Mouse (Mus musculus) hindlimb bud, embryonic 11.5 days (tissue): ENCODE results near the gene Gm21972.

ENCODE experiments used
- DNase-seq: peaks from one replicate; pipeline ENCODE4 v3.0.0-alpha.2; 2012; ENCODE audit warnings: low read depth, low spot score; ENCODE audit errors: extremely low spot score

Gm21972 gene

DNA sequence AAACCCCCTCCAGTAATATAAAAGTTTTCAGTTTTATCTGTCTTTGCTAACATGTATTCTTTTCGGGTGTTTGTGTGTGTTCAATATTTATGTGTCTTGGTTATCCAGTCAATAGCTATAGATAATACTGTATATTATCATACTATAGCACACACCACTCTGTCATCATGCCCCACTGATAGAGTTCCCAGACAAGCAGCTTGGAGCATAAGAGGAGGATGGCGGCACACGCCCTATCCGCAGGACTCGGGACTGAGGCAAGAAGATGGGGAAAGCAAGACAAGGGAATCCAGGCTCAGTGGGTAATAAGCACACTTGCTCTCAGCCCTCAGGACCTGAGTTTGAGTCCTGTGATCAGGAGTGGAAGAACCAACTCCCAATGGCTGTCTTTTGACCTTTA, 27.0 kb downstream of the Gm21972 start:
- no peak for DNase-seq

DNA sequence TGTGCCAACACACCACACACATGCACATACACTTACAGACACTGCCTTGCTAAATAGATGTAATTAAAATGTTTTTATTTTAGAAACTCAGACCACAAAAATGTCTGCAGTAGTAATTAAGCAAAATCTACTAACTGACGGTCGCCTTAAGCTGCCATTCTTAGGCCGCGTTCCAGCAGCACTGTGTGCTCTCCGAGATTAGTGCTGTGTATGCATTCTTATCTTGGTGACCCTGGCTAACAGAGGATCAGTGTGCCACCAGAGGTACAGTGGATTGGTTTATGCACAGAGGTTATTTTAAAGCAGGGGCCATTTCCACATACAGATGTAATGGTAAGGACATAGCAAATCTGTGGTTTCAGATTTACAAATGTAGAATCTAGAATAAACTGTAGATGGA, 27.6 kb downstream of the Gm21972 start:
- no peak for DNase-seq

DNA sequence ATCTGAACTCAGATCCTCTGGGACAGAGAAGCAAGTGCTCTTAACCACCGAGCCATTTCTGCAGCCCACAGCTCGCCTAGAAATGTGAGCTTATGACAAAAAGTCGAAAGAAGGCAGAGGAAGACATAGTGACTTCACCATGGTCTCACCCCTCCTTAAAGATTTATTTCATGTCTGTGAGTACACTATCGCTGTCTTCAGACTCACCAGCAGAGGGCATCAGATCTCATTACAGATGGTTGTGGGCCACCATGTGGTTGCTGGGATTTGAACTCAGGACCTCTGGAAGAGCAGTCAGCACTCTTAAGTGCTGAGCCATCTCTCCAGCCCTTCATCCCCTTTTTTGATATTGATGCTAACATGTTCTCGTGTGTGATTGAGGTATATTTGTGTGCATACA, 41.2 kb downstream of the Gm21972 start:
- no peak for DNase-seq

DNA sequence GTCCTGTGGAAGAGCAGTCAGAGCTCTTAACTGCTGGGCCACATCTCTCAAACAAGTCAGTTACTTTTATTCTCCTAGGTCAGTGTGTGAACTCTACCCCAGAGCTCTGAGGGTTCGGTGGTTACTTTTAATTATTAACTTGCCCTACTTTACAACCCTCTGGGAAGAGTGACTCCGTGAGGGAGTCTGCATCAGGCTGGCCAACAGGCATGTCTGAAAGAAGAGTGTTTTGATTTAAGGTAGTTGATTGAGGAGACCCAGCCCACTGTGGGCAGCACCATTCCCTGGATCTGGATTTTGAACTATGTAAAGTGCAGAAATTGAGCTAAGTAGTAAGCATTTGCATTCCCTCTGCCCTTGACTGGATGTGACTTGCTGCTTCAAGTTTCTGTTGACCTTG, 42.6 kb downstream of the Gm21972 start:
- DNase-seq = no peak

DNA sequence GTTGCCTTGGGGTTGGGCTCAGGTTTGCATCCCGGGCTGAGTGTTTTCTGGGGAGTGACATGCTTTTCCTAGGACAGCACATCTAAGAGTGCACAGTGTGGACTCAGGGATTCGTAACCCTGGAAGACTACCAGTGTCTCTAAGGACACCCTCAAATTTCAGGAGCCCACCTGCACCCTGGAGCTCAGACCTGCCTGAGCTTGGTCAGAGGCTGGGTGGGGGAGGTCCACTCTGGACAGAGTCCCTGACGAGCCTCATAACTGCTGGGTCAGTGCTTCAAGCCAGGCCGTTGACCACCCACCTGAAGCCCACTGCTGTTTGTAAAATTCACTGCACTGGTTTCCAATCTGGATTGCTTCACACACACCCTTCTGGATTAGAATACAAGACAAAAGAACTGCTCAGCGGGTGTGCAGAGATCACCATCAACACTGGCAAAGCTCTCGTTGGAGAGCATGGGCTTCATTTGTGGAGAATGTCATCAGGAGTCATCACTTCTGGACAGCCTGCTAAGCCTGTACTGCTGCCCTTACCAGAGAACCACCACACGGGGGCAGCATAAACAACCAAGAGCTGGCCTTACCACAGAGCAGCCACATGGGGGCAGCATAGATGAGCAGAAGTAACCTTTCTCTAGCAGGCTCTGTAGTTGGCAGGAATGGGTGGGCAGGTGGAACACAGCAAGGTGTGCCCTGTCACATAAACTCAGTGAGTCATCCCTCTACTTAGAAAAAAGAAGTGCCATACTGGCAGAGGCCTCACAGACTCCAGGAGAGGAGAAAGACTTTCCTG, 45.2 kb downstream of the Gm21972 start:
- DNase-seq = peak; percentile 68

DNA sequence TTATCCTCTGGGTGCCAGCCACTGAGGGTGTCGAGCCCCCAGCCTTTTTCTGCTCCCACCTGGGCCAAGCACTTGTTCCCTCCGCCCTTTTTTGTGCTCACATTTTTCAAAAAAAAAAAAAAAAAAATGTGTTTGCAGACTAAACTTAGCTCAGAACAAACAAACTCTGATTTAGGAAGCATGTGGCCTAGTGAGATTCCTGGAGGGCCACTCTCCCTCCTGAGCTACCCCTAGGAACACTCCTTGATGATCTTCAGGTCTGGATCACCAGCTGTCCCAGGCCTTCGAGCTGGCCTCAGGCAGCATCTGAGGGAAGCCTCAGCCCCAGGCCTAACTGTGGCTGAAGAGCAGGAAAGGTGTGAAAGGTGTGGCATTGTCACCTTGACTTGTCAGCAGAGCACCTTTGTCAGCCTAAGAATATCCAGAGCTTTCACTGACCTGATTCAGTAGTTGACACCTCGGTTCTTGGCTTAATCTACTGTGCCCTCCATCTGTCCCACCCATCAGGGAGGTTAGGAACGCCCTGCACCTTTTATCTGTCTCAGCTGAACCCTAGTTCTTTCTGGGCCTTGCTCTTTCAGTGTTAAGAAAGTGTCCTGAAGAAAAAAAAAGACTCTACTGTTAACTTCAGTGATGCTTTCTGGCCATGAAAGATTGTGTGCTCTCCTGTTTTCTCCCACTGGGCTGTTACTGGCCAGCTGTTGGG, 48.7 kb downstream of the Gm21972 start:
- DNase-seq = no peak

- no peak for DNase-seq
Observed at GRCm38 (mm10) chr1:86183577-86184263, 50.3 kb downstream of the Gm21972 start.

- no peak for DNase-seq
Observed at GRCm38 (mm10) chr1:86186762-86187161, 53.3 kb downstream of the Gm21972 start.

- no peak for DNase-seq
Observed at GRCm38 (mm10) chr1:86187856-86188255, 54.4 kb downstream of the Gm21972 start.

- no peak for DNase-seq
Observed at GRCm38 (mm10) chr1:86188271-86188670, 54.8 kb downstream of the Gm21972 start.

DNA sequence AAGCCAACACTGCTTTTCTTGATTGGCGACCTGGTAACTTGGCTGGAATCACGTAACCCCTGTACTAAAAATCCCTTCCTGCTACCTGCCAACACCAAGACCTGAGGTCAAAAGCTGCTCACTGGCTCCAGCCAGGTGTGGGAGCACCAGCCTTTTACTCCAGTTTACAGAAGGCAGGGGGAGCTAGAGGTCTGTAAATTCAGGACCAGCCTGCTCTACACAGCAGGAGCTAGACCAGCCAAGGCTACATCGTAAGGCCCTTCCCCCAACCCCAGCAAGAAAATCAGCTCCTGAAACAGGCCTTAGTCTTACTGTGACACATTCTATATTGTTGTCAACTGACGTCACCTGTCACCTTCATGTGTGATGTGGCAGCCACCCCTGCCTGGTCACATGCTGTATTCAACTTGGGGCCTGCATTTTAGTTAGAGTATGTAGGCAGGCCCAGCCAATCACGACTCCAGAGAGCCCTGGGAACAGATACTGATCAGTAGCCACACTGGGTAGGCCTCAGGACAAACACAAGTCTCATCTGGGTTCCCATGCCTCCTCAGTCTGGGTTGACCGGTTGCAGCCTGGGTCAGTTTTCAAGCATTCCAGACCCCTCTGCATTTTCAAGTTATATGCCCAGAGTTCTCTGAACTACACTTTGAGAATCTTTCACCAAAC, 55.7 kb downstream of the Gm21972 start:
- DNase-seq = no peak

DNA sequence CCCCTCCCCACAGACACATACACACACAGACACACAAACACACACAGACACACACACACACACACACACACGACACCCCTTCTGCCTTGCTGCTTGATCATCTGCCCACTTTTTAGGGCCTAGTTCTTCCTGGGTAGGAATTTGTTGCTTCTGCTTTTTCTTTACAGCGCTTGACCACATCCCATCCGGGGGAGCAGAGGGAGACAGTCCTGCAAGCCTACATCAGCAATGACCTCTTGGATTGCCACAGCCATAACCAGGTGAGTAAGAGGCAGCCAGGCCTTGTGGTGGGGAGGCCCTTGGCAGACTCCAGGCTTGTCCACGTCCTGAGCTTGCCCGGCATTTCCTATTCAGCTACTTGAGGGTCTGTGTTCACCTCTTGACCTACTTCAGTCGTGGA, 57.4 kb downstream of the Gm21972 start:
- DNase-seq = no peak

- DNase-seq = no peak
Observed at GRCm38 (mm10) chr1:86194044-86194443, 60.6 kb downstream of the Gm21972 start.

GRCm38 (mm10) chr1:86198276-86198675, 64.8 kb downstream of the Gm21972 start:
- DNase-seq = no peak

- no peak for DNase-seq
Observed at GRCm38 (mm10) chr1:86199026-86199425, 65.6 kb downstream of the Gm21972 start.

- DNase-seq = no peak
Observed at GRCm38 (mm10) chr1:86201312-86201711, 67.9 kb downstream of the Gm21972 start.

- DNase-seq = no peak
Observed at GRCm38 (mm10) chr1:86202617-86203219, 69.3 kb downstream of the Gm21972 start.

DNA sequence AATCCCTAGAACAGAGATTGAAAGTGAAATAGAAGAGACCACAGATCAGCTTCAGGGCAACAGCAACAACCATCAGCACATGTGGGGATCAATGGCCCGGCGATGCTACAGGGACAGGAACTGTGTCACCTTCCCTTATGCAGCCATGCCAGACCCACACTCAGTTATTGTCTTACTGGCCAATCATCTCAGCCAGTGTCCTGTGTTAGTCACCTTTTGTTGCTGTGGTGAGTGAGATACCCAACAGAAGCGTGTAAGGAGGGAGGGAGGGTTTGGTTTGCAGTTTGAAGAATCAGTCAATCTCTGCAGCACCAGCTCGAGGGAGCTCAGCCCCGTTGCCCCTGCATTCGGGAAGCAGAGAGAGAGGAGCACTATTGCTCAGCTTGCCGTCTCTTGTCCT, 77.2 kb downstream of the Gm21972 start:
- no peak for DNase-seq

DNA sequence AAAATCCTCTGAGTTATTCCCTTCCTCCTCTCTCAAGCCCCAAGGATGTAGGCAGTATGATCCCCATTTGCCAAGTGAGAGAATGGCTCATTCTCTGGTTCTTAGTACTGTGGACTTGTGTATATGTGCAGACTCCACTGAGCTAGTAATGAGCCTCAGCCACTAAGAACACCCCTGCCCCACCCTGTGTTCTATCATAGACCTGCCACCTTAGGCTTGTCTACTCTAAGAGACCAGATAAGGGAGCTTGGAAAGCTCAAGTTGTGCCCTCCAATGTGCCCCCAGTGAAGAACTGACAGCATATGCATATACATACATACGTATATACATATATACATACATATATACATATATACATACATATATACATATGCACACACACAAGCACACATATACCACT, 78.1 kb downstream of the Gm21972 start:
- no peak for DNase-seq
